Mouse (Mus musculus) heart, embryonic 15.5 days (tissue): ENCODE data around the gene Rab21. TPM values are rescaled to one million over a fixed set of nuclear protein-coding genes. Genes with fewer than 3 reads are reported as not detected.

Source experiments
- ATAC-seq: fragments of 200-750 bp; cut with Nextera tagmentation; replicated peaks from 2 replicates; pipeline ENCODE4 v1.8.0; 2017; ENCODE audit warnings: low read depth, moderate TSS enrichment; ENCODE audit not compliant: insufficient number of reproducible peaks, insufficient read depth, low FRiP score
- H3K27ac ChIP-seq: fragments of 300-500 bp; sonication (generic); 2 replicates; pipeline ENCODE4 v1.5.1; 2015; ENCODE audit warnings: mild to moderate bottlenecking, inconsistent platforms
- H3K27me3 ChIP-seq: fragments of 300-500 bp; sonication (generic); 2 replicates; pipeline ENCODE4 v1.6.1; 2015; ENCODE audit warnings: inconsistent platforms
- H3K36me3 ChIP-seq: fragments of 300-500 bp; sonication (generic); 2 replicates; pipeline ENCODE4 v1.6.1; 2015; ENCODE audit warnings: mild to moderate bottlenecking, inconsistent platforms
- H3K4me1 ChIP-seq: fragments of 300-500 bp; sonication (generic); replicated peaks from 2 replicates; pipeline ENCODE4 v1.6.1; 2015; ENCODE audit warnings: inconsistent platforms
- H3K4me2 ChIP-seq: fragments of 300-500 bp; sonication (generic); 2 replicates; pipeline ENCODE4 v1.6.1; 2015; ENCODE audit warnings: inconsistent platforms, mild to moderate bottlenecking, moderate library complexity
- H3K4me3 ChIP-seq: fragments of 300-500 bp; sonication (generic); 2 replicates; pipeline ENCODE4 v1.5.1; 2015; ENCODE audit warnings: mild to moderate bottlenecking, inconsistent platforms
- H3K9ac ChIP-seq: fragments of 300-500 bp; sonication (generic); 2 replicates; pipeline ENCODE4 v1.6.1; 2015; ENCODE audit warnings: mild to moderate bottlenecking, inconsistent platforms
- H3K9me3 ChIP-seq: fragments of 300-500 bp; sonication (generic); replicated peaks from 2 replicates; pipeline ENCODE4 v1.6.1; 2016; ENCODE audit warnings: inconsistent platforms
- WGBS: fragments of 180-500 bp; shearing (Covaris S2); methylation state at CpG from one replicate; pipeline ENCODE4 v1.1.7; 2015; ENCODE audit warnings: mixed read lengths; 5-methylcytosine and 5-hydroxymethylcytosine counted together
- polyA plus RNA-seq: library from polyadenylated mRNA; unstranded; fragments of >200 nt; fragmentation: Nextera tagmentation; extraction: Ambion mirVana; gene quantifications from 2 replicates; pipeline ENCODE4 v1.2.1, GENCODE M21; 2015

The Rab21 gene
- polyA plus RNA-seq: 12.0 and 12.1 TPM in 2 replicates

GRCm38 (mm10) chr10:115315473-115316171 lies at the start of gene Rab21:
TSS of gene Rab21 (minus strand) at chr10:115315594.
- H3K36me3 ChIP-seq: no peaks in the 10 kb centered on the region
- no peaks in the 10 kb centered on the region for H3K9me3 ChIP-seq
- ATAC-seq: peak; percentile 88
- peak within 1 kb of the TSS; percentile 81 for H3K4me3 ChIP-seq
- H3K27me3 ChIP-seq: no peaks in the 10 kb centered on the region
- peaks cover 37% of the 10 kb centered on the region for H3K4me1 ChIP-seq
- WGBS: under 1% methylated on average over 47 of the region's 48 CpGs
- H3K27ac ChIP-seq: peak within 1 kb of the TSS; percentile 99
- peak within 1 kb of the TSS; percentile 74 for H3K4me2 ChIP-seq
- H3K9ac ChIP-seq: peak within 1 kb of the TSS; percentile 90

- Histone ChIP-seq H3K27me3 (no peaks in the 10 kb centered on the region), H3K4me2 (peak overlapping the region; percentile 73), H3K4me3 (peak overlapping the region; percentile 71), H3K27ac (peak overlapping the region; percentile 97), H3K4me1 (peaks cover 15% of the 10 kb centered on the region), H3K9me3 (no peaks in the 10 kb centered on the region), H3K9ac (peak overlapping the region; percentile 59; the same call in 1 of the 2 replicates), H3K36me3 (no peaks in the 10 kb centered on the region)
- ATAC-seq: no peak
- 73% methylated on average over 4 of the region's 4 CpGs for WGBS
Observed at GRCm38 (mm10) chr10:115363151-115363550, 47.8 kb upstream of the Rab21 start.

GRCm38 (mm10) chr10:115362623-115362964 lies 47.2 kb upstream of the Rab21 start:
- no peaks in the 10 kb centered on the region for H3K9me3 ChIP-seq
- H3K4me3 ChIP-seq: peak overlapping the region; percentile 71
- 7% methylated on average over 9 of the region's 9 CpGs for WGBS
- H3K4me2 ChIP-seq: peak overlapping the region; percentile 73
- no peaks in the 10 kb centered on the region for H3K27me3 ChIP-seq
- no peaks in the 10 kb centered on the region; the same call in 1 of the 2 replicates for H3K36me3 ChIP-seq
- H3K9ac ChIP-seq: peak overlapping the region; percentile 59
- ATAC-seq: no peak
- peaks cover 15% of the 10 kb centered on the region for H3K4me1 ChIP-seq
- peak overlapping the region; percentile 97 for H3K27ac ChIP-seq

- peak within 1 kb of the TSS; percentile 59 for H3K9ac ChIP-seq
- H3K4me1 ChIP-seq: peaks cover 15% of the 10 kb centered on the region
- no peaks in the 10 kb centered on the region for H3K27me3 ChIP-seq
- peaks cover 4% of the 10 kb centered on the region; the same call in 1 of the 2 replicates for H3K36me3 ChIP-seq
- peak within 1 kb of the TSS; percentile 71 for H3K4me3 ChIP-seq
- peak within 1 kb of the TSS; percentile 73 for H3K4me2 ChIP-seq
- peak; percentile 99 for ATAC-seq
- peak within 1 kb of the TSS; percentile 97 for H3K27ac ChIP-seq
- H3K9me3 ChIP-seq: no peaks in the 10 kb centered on the region
- WGBS: under 1% methylated on average over 54 of the region's 58 CpGs
Observed at GRCm38 (mm10) chr10:115361840-115362622, 46.6 kb upstream of the Rab21 start, which contains the start of gene Tmem19. TSS of gene Tmem19 (minus strand) at chr10:115362501.

- ATAC-seq: no peak
- no peaks in the 10 kb centered on the region for H3K27me3 ChIP-seq
- no peak overlapping the region for H3K4me3 ChIP-seq
- H3K9ac ChIP-seq: no peak overlapping the region
- 85% methylated on average over 7 of the region's 7 CpGs for WGBS
- no peak overlapping the region for H3K4me2 ChIP-seq
- H3K27ac ChIP-seq: no peak overlapping the region
- H3K36me3 ChIP-seq: peaks cover 9% of the 10 kb centered on the region; the same call in 1 of the 2 replicates
- peaks cover 15% of the 10 kb centered on the region for H3K4me1 ChIP-seq
- H3K9me3 ChIP-seq: no peaks in the 10 kb centered on the region
Observed at GRCm38 (mm10) chr10:115359066-115359465, 43.7 kb upstream of the Rab21 start.

GRCm38 (mm10) chr10:115358216-115358919 lies 43.0 kb upstream of the Rab21 start:
- Histone ChIP-seq H3K4me1 (peaks cover 12% of the 10 kb centered on the region), H3K4me2 (no peak overlapping the region), H3K27me3 (no peaks in the 10 kb centered on the region), H3K27ac (no peak overlapping the region), H3K4me3 (no peak overlapping the region), H3K9me3 (no peaks in the 10 kb centered on the region), H3K36me3 (peaks cover 9% of the 10 kb centered on the region; the same call in 1 of the 2 replicates), H3K9ac (no peak overlapping the region)
- WGBS: 85% methylated on average over 17 of the region's 17 CpGs
- ATAC-seq: no peak

GRCm38 (mm10) chr10:115356106-115356505 lies 40.7 kb upstream of the Rab21 start:
- peaks cover 2% of the 10 kb centered on the region; the same call in 1 of the 2 replicates for H3K4me1 ChIP-seq
- no peak overlapping the region for H3K4me3 ChIP-seq
- no peaks in the 10 kb centered on the region for H3K9me3 ChIP-seq
- no peaks in the 10 kb centered on the region for H3K27me3 ChIP-seq
- 92% methylated on average over 6 of the region's 7 CpGs for WGBS
- H3K27ac ChIP-seq: no peak overlapping the region
- peaks cover 9% of the 10 kb centered on the region; the same call in 1 of the 2 replicates for H3K36me3 ChIP-seq
- no peak overlapping the region for H3K9ac ChIP-seq
- no peak overlapping the region for H3K4me2 ChIP-seq
- no peak for ATAC-seq

- peaks cover 9% of the 10 kb centered on the region; the same call in 1 of the 2 replicates for H3K36me3 ChIP-seq
- no peaks in the 10 kb centered on the region for H3K27me3 ChIP-seq
- no peak for ATAC-seq
- H3K4me1 ChIP-seq: no peaks in the 10 kb centered on the region
- no peak overlapping the region for H3K27ac ChIP-seq
- H3K4me3 ChIP-seq: no peak overlapping the region
- H3K4me2 ChIP-seq: no peak overlapping the region
- H3K9ac ChIP-seq: no peak overlapping the region
- 90% methylated on average over 6 of the region's 6 CpGs for WGBS
- H3K9me3 ChIP-seq: no peaks in the 10 kb centered on the region
Observed at GRCm38 (mm10) chr10:115355016-115355415, 39.6 kb upstream of the Rab21 start.

GRCm38 (mm10) chr10:115354553-115354952 lies 39.2 kb upstream of the Rab21 start:
- Histone ChIP-seq H3K4me2 (no peak overlapping the region), H3K27me3 (no peaks in the 10 kb centered on the region), H3K9ac (no peak overlapping the region), H3K9me3 (no peaks in the 10 kb centered on the region), H3K4me3 (no peak overlapping the region), H3K36me3 (peaks cover 9% of the 10 kb centered on the region; the same call in 1 of the 2 replicates), H3K4me1 (no peaks in the 10 kb centered on the region), H3K27ac (no peak overlapping the region)
- no peak for ATAC-seq
- 64% methylated on average over 6 of the region's 6 CpGs for WGBS

GRCm38 (mm10) chr10:115350810-115351397 lies 35.5 kb upstream of the Rab21 start:
- Histone ChIP-seq H3K36me3 (peaks cover under 1% of the 10 kb centered on the region; the same call in 1 of the 2 replicates), H3K9me3 (no peaks in the 10 kb centered on the region), H3K4me3 (no peak overlapping the region), H3K27me3 (no peaks in the 10 kb centered on the region), H3K9ac (no peak overlapping the region), H3K4me1 (no peaks in the 10 kb centered on the region), H3K4me2 (no peak overlapping the region), H3K27ac (no peak overlapping the region)
- ATAC-seq: no peak
- WGBS: 80% methylated on average over 2 of the region's 2 CpGs
